Mouse (Mus musculus) forebrain, embryonic 10.5 days (tissue): ENCODE data around the gene Tmco4. TPM values are rescaled to one million over a fixed set of nuclear protein-coding genes. Genes with fewer than 3 reads are reported as not detected.

ENCODE experiments used
- DNase-seq: peaks from one replicate; pipeline ENCODE4 v3.0.0-alpha.2; 2017; ENCODE audit warnings: low spot score; ENCODE audit errors: extremely low spot score
- H3K27ac ChIP-seq: fragments of 300-500 bp; sonication (generic); 2 replicates; pipeline ENCODE4 v1.5.1; 2016; ENCODE audit warnings: mild to moderate bottlenecking
- H3K27me3 ChIP-seq: fragments of 300-500 bp; sonication (generic); 2 replicates; pipeline ENCODE4 v1.6.1; 2016; ENCODE audit warnings: mild to moderate bottlenecking; ENCODE audit not compliant: poor library complexity, severe bottlenecking
- H3K36me3 ChIP-seq: fragments of 300-500 bp; sonication (generic); replicated peaks from 2 replicates; pipeline ENCODE4 v1.6.1; 2016; ENCODE audit warnings: mild to moderate bottlenecking, moderate library complexity
- H3K4me1 ChIP-seq: fragments of 300-500 bp; sonication (generic); 2 replicates; pipeline ENCODE4 v1.6.1; 2016
- H3K4me3 ChIP-seq: fragments of 300-500 bp; sonication (generic); 2 replicates; pipeline ENCODE4 v1.5.1; 2016; ENCODE audit warnings: mild to moderate bottlenecking, moderate library complexity
- H3K9me3 ChIP-seq: fragments of 300-500 bp; sonication (generic); 2 replicates; pipeline ENCODE4 v1.6.1; 2016; ENCODE audit warnings: mild to moderate bottlenecking, moderate library complexity
- WGBS: fragments of 180-500 bp; shearing (Covaris S2); methylation state at CpG from one replicate; pipeline ENCODE4 v1.1.7; 2016; 5-methylcytosine and 5-hydroxymethylcytosine counted together
- polyA plus RNA-seq: library from polyadenylated mRNA; unstranded; fragments of >200 nt; fragmentation: Nextera tagmentation; extraction: Ambion mirVana; gene quantifications from 2 replicates; pipeline ENCODE4 v1.2.1, GENCODE M21; 2016

Tmco4 gene
- polyA plus RNA-seq, 1 experiment from 2014 or later, result 0.90 TPM

- H3K27ac ChIP-seq, result no peak overlapping the region
- 61% methylated on average over 5 of the region's 5 CpGs for WGBS
- DNase-seq, result no peak
- H3K4me3 ChIP-seq, result no peak overlapping the region
- no peaks in the 10 kb centered on the region for H3K9me3 ChIP-seq
- no peaks in the 10 kb centered on the region for H3K36me3 ChIP-seq
- H3K4me1 ChIP-seq, result peaks cover 23% of the 10 kb centered on the region
- H3K27me3 ChIP-seq, result peaks cover 33% of the 10 kb centered on the region
Observed at GRCm38 (mm10) chr4:139053391-139053790, 80.7 kb downstream of the Tmco4 start.

- Histone ChIP-seq H3K27ac (0 out of 2 replicates have a peak overlapping the region, but pooled peaks have one; percentile 17), H3K4me1 (peaks cover 23% of the 10 kb centered on the region), H3K36me3 (no peaks in the 10 kb centered on the region), H3K4me3 (no peak overlapping the region), H3K27me3 (peaks cover 33% of the 10 kb centered on the region), H3K9me3 (no peaks in the 10 kb centered on the region)
- WGBS, result 46% methylated on average over 9 of the region's 9 CpGs
- DNase-seq, result no peak
Observed at GRCm38 (mm10) chr4:139054300-139054923, 81.7 kb downstream of the Tmco4 start.

GRCm38 (mm10) chr4:139055336-139055735 lies 82.6 kb downstream of the Tmco4 start:
- Histone ChIP-seq H3K4me1 (peaks cover 26% of the 10 kb centered on the region), H3K36me3 (no peaks in the 10 kb centered on the region), H3K4me3 (no peak overlapping the region), H3K27me3 (peaks cover 33% of the 10 kb centered on the region), H3K27ac (no peak overlapping the region), H3K9me3 (no peaks in the 10 kb centered on the region)
- no peak for DNase-seq
- WGBS, result 84% methylated on average over 4 of the region's 4 CpGs

- Histone ChIP-seq H3K4me1 (peaks cover 26% of the 10 kb centered on the region), H3K4me3 (no peak overlapping the region), H3K27ac (no peak overlapping the region), H3K9me3 (no peaks in the 10 kb centered on the region), H3K27me3 (peaks cover 33% of the 10 kb centered on the region), H3K36me3 (no peaks in the 10 kb centered on the region)
- 87% methylated on average over 3 of the region's 3 CpGs for WGBS
- DNase-seq, result no peak
Observed at GRCm38 (mm10) chr4:139055744-139056143, 83.1 kb downstream of the Tmco4 start.

GRCm38 (mm10) chr4:139057291-139057690 lies 84.6 kb downstream of the Tmco4 start:
- Histone ChIP-seq H3K36me3 (no peaks in the 10 kb centered on the region), H3K27me3 (peaks cover 28% of the 10 kb centered on the region)
- DNase-seq, result no peak

GRCm38 (mm10) chr4:139058029-139058428 lies 85.3 kb downstream of the Tmco4 start:
- no peaks in the 10 kb centered on the region for H3K36me3 ChIP-seq
- no peak overlapping the region for H3K27ac ChIP-seq
- no peak overlapping the region for H3K4me3 ChIP-seq
- peaks cover 21% of the 10 kb centered on the region for H3K27me3 ChIP-seq
- no peaks in the 10 kb centered on the region for H3K9me3 ChIP-seq
- no peak for DNase-seq
- H3K4me1 ChIP-seq, result peaks cover 26% of the 10 kb centered on the region
- 92% methylated on average over 5 of the region's 5 CpGs for WGBS

More at GRCm38 (mm10) chr4:139057291-139057690, 84.6 kb downstream of the Tmco4 start:
- Histone ChIP-seq H3K4me1 (peaks cover 26% of the 10 kb centered on the region), H3K27ac (no peak overlapping the region), H3K9me3 (no peaks in the 10 kb centered on the region), H3K4me3 (no peak overlapping the region)
- WGBS, result 78% methylated on average over 5 of the region's 5 CpGs

GRCm38 (mm10) chr4:139059569-139059968 lies 86.9 kb downstream of the Tmco4 start:
- peaks cover 14% of the 10 kb centered on the region for H3K4me1 ChIP-seq
- H3K36me3 ChIP-seq, result no peaks in the 10 kb centered on the region
- no peaks in the 10 kb centered on the region for H3K9me3 ChIP-seq
- peaks cover 18% of the 10 kb centered on the region; the same call in 1 of the 2 replicates for H3K27me3 ChIP-seq
- no peak overlapping the region for H3K4me3 ChIP-seq
- peak; percentile 40 for DNase-seq
- WGBS, result 7% methylated on average over 7 of the region's 7 CpGs
- no peak overlapping the region for H3K27ac ChIP-seq

- DNase-seq, result no peak
- no peaks in the 10 kb centered on the region; the same call in 1 of the 2 replicates for H3K9me3 ChIP-seq
- H3K27me3 ChIP-seq, result peaks cover 19% of the 10 kb centered on the region; the same call in 1 of the 2 replicates
- H3K4me3 ChIP-seq, result no peak overlapping the region
- H3K36me3 ChIP-seq, result no peaks in the 10 kb centered on the region
- 0 out of 2 replicates have a peak, but pooled peaks cover 2% of the 10 kb centered on the region for H3K4me1 ChIP-seq
- no peak overlapping the region for H3K27ac ChIP-seq
- WGBS, result 89% methylated on average over 5 of the region's 5 CpGs
Observed at GRCm38 (mm10) chr4:139064831-139065230, 92.1 kb downstream of the Tmco4 start.

GRCm38 (mm10) chr4:139068287-139068686 lies 95.6 kb downstream of the Tmco4 start:
- WGBS, result 53% methylated on average over 4 of the region's 4 CpGs
- no peak overlapping the region for H3K4me3 ChIP-seq
- no peaks in the 10 kb centered on the region; the same call in 1 of the 2 replicates for H3K9me3 ChIP-seq
- DNase-seq, result no peak
- H3K36me3 ChIP-seq, result no peaks in the 10 kb centered on the region
- H3K27ac ChIP-seq, result no peak overlapping the region
- peaks cover 48% of the 10 kb centered on the region for H3K27me3 ChIP-seq
- no peaks in the 10 kb centered on the region for H3K4me1 ChIP-seq

- Histone ChIP-seq H3K4me3 (peak overlapping the region; percentile 63), H3K27me3 (peaks cover 85% of the 10 kb centered on the region), H3K36me3 (no peaks in the 10 kb centered on the region), H3K4me1 (peaks cover 27% of the 10 kb centered on the region), H3K9me3 (no peaks in the 10 kb centered on the region), H3K27ac (no peak overlapping the region)
- WGBS, result 18% methylated on average over 29 of the region's 29 CpGs
- DNase-seq, result no peak
Observed at GRCm38 (mm10) chr4:139074060-139074459, 101.4 kb downstream of the Tmco4 start.

- H3K36me3 ChIP-seq, result no peaks in the 10 kb centered on the region
- H3K4me1 ChIP-seq, result peaks cover 28% of the 10 kb centered on the region
- peaks cover 74% of the 10 kb centered on the region for H3K27me3 ChIP-seq
- H3K27ac ChIP-seq, result no peak within 1 kb of the TSS
- WGBS, result under 1% methylated on average over 77 of the region's 77 CpGs
- DNase-seq, result peak; percentile 19
- no peaks in the 10 kb centered on the region for H3K9me3 ChIP-seq
- H3K4me3 ChIP-seq, result peak within 1 kb of the TSS; percentile 63
Observed at GRCm38 (mm10) chr4:139075041-139075711, 102.5 kb downstream of the Tmco4 start, which contains the start of gene Htr6. Gene Htr6, minus strand, starts transcription at chr4:139075570.

GRCm38 (mm10) chr4:139075915-139076314 lies 103.2 kb downstream of the Tmco4 start:
- Histone ChIP-seq H3K9me3 (no peaks in the 10 kb centered on the region), H3K27ac (no peak overlapping the region), H3K4me1 (peaks cover 28% of the 10 kb centered on the region), H3K36me3 (no peaks in the 10 kb centered on the region), H3K27me3 (peaks cover 68% of the 10 kb centered on the region), H3K4me3 (peak overlapping the region; percentile 63; the same call in 1 of the 2 replicates)
- DNase-seq, result no peak
- 14% methylated on average over 5 of the region's 5 CpGs for WGBS

- no peak for DNase-seq
- H3K27me3 ChIP-seq, result peaks cover 49% of the 10 kb centered on the region
- no peaks in the 10 kb centered on the region for H3K9me3 ChIP-seq
- WGBS, result 44% methylated on average over 2 of the region's 2 CpGs
- no peak overlapping the region for H3K27ac ChIP-seq
- no peaks in the 10 kb centered on the region for H3K36me3 ChIP-seq
- H3K4me3 ChIP-seq, result no peak overlapping the region
- peaks cover 42% of the 10 kb centered on the region for H3K4me1 ChIP-seq
Observed at GRCm38 (mm10) chr4:139078313-139078712, 105.6 kb downstream of the Tmco4 start.
